Mouse (Mus musculus) limb, embryonic 10.5 days (tissue): ENCODE data around the gene 1700030K09Rik. TPM values are rescaled to one million over a fixed set of nuclear protein-coding genes. Genes with fewer than 3 reads are reported as not detected.

Experiments
- DNase-seq: peaks from one replicate; pipeline ENCODE4 v3.0.0-alpha.2; 2017; ENCODE audit warnings: low spot score
- H3K27ac ChIP-seq: fragments of 300-500 bp; sonication (generic); 2 replicates; pipeline ENCODE4 v1.5.1; 2016; ENCODE audit warnings: mild to moderate bottlenecking
- H3K27me3 ChIP-seq: fragments of 300-500 bp; sonication (generic); 2 replicates; pipeline ENCODE4 v1.6.1; 2016; ENCODE audit warnings: low read depth, mild to moderate bottlenecking; ENCODE audit not compliant: poor library complexity, severe bottlenecking
- H3K36me3 ChIP-seq: fragments of 300-500 bp; sonication (generic); 2 replicates; pipeline ENCODE4 v1.6.1; 2016; ENCODE audit warnings: mild to moderate bottlenecking, moderate library complexity
- H3K4me1 ChIP-seq: fragments of 300-500 bp; sonication (generic); 2 replicates; pipeline ENCODE4 v1.6.1; 2016
- H3K4me3 ChIP-seq: fragments of 300-500 bp; sonication (generic); 2 replicates; pipeline ENCODE4 v1.5.1; 2016; ENCODE audit warnings: mild to moderate bottlenecking, moderate library complexity
- H3K9me3 ChIP-seq: fragments of 300-500 bp; sonication (generic); replicated peaks from 2 replicates; pipeline ENCODE4 v1.6.1; 2016; ENCODE audit warnings: mild to moderate bottlenecking
- WGBS: fragments of 180-500 bp; shearing (Covaris S2); methylation state at CpG from one replicate; pipeline ENCODE4 v1.1.7; 2016; 5-methylcytosine and 5-hydroxymethylcytosine counted together
- polyA plus RNA-seq: library from polyadenylated mRNA; unstranded; fragments of >200 nt; fragmentation: Nextera tagmentation; extraction: Ambion mirVana; gene quantifications from 2 replicates; pipeline ENCODE4 v1.2.1, GENCODE M21; 2016

The 1700030K09Rik gene
- polyA plus RNA-seq, 1 experiment from 2014 or later, result 16.1 TPM

DNA sequence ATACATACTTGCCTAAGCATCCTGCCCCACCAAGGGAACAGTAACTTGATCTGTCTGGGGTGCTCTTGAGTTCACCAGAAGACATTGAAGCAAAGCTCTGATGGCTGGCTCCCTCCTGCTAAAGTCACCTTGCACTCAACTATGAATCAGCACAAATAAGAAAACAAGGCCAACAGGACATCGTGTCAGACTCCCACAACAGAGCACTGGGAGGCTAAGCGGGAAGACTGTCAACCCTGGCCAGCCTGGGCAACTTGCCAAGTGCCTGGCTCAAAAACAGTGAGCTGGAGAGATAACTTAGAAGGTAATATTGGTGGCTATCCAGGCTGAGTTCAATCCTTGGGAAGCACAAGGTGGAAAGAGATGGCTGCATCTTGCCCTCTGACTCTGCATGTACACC, 8.7 kb upstream of the 1700030K09Rik start:
- WGBS, result 72% methylated on average over 2 of the region's 2 CpGs
- H3K4me1 ChIP-seq, result no peaks in the 10 kb centered on the region
- H3K27me3 ChIP-seq, result no peaks in the 10 kb centered on the region
- H3K27ac ChIP-seq, result no peak overlapping the region
- DNase-seq, result no peak
- no peaks in the 10 kb centered on the region for H3K9me3 ChIP-seq
- no peak overlapping the region for H3K4me3 ChIP-seq
- no peaks in the 10 kb centered on the region for H3K36me3 ChIP-seq

DNA sequence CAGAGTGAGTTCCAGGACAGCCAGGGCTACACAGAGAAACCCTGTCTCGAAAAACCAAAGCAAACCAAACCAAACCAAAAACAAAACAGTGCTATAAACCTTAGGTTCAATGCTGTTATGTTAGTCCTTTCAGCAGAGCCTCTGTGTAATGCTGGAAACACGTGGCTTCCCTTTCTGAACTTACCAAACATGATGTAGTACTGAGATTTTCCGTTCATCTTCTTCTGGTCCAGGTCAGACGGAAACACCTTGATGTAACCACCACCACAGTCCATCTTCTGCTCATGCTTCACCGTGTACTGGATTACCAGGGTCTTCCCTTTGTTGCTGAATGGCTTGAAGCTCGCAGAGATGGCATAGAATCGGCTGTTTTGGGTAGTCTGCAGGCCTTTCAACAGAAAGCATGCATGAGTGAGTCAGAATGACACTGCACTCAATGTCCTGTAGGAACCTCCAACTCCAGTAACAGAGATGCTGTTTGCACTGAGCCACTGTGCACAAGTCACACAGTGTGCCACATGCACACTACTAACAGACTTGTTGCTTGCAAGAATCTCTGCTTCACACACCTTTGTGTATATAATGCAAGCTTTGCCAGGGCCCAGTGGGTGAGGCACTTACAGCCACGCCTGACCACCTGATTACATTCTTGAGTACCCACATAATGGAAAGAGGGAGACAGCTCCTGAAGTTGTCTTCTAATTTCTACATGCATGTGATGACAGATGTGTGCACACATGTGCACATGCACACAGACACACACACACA, 5.2 kb upstream of the 1700030K09Rik start:
- DNase-seq, result no peak
- no peaks in the 10 kb centered on the region for H3K9me3 ChIP-seq
- 81% methylated on average over 8 of the region's 8 CpGs for WGBS
- no peaks in the 10 kb centered on the region for H3K36me3 ChIP-seq
- H3K27me3 ChIP-seq, result no peaks in the 10 kb centered on the region
- H3K4me3 ChIP-seq, result no peak overlapping the region
- peaks cover 5% of the 10 kb centered on the region for H3K4me1 ChIP-seq
- no peak overlapping the region for H3K27ac ChIP-seq

DNA sequence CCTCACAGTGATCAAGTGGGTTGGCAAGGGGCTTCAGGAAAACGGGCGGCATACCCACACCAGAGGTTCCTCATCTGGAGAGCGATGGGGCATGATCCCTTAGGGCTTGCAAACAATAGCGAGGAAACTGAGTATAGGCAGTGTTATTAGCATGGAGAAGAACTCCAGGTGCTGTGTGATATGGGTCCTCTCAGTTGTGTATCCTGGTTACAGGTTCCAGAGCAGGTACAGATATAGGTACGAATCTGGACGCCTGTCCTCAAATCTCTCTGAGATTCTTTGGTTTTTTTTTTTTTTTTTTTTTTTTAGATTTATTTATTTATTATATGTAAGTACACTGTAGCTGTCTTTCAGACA, 292 bp downstream of the 1700030K09Rik start:
- WGBS, result 49% methylated on average over 6 of the region's 6 CpGs
- H3K36me3 ChIP-seq, result peaks cover 24% of the 10 kb centered on the region
- peak overlapping the region; percentile 83 for H3K27ac ChIP-seq
- peak overlapping the region; percentile 51 for H3K4me3 ChIP-seq
- H3K9me3 ChIP-seq, result no peaks in the 10 kb centered on the region
- no peak for DNase-seq
- H3K27me3 ChIP-seq, result no peaks in the 10 kb centered on the region
- peaks cover 7% of the 10 kb centered on the region for H3K4me1 ChIP-seq

DNA sequence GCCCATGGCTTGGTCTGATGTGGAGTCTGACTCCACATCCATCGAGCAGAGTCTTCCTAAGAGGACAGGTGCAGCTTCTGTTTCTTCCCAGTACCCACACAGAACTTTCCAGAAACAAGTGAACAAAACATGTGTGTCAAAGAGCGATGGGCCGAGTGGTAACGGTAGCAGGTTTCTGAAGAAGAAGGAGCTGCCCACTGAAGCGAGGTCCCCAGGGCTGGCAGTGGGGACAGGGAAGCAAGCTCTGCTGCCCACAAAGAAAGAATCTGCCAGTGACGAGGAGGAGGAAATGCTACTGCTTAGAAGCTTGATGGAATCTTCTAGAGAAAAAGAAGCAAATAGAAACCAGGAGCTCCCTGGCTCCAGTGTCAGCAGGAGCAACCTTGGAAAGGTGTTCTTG, 1.4 kb downstream of the 1700030K09Rik start:
- Histone ChIP-seq H3K27me3 (no peaks in the 10 kb centered on the region), H3K4me1 (peaks cover 7% of the 10 kb centered on the region), H3K27ac (no peak overlapping the region), H3K36me3 (peaks cover 35% of the 10 kb centered on the region), H3K4me3 (no peak overlapping the region), H3K9me3 (no peaks in the 10 kb centered on the region)
- DNase-seq, result no peak
- WGBS, result 93% methylated on average over 6 of the region's 6 CpGs

DNA sequence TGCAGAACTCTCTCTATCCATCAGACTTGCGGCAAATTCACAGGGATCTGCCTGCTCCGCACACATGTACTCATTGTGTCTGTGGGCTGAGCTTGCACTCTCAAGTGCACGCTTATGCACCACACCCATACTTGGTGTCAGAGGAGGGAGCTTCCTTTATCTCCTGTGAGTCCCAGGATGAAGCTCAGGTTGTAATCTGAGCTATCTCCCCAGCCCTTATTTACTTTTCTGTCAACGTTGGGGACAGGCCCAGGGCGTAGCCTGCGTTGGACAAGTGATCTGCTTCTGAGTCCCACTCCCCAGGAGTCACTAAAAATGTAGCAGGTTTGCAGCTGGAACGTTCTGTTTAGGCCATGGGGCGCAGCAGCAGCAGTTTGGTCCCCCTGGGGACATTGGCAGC, 7.8 kb downstream of the 1700030K09Rik start:
- no peaks in the 10 kb centered on the region for H3K27me3 ChIP-seq
- WGBS, result 87% methylated on average over 8 of the region's 8 CpGs
- peaks cover 85% of the 10 kb centered on the region for H3K36me3 ChIP-seq
- H3K4me1 ChIP-seq, result no peaks in the 10 kb centered on the region
- H3K4me3 ChIP-seq, result no peak overlapping the region
- no peak for DNase-seq
- H3K9me3 ChIP-seq, result 0 out of 2 replicates have a peak, but pooled peaks cover 2% of the 10 kb centered on the region
- no peak overlapping the region for H3K27ac ChIP-seq

DNA sequence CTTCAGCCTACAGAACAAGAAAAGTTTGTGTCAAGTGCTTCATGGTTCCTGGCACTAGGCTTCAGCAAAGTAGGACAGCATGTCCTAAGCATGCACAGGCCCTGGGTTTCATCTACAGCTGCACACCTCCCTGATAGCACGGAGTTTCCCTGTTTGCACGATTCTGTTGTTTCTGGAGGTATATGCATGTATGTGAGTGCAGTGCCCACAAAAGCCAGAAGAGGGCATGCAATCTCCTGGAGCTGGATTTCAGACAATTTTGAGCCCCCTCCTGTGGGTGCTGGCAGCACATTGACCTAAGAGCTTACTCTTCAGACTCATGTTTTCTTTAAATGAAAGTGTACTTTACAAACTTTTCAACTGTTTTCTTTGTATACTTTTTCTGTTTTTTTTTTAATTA, 10.2 kb downstream of the 1700030K09Rik start:
- Histone ChIP-seq H3K27me3 (no peaks in the 10 kb centered on the region), H3K27ac (no peak overlapping the region), H3K4me3 (no peak overlapping the region), H3K9me3 (0 out of 2 replicates have a peak, but pooled peaks cover 2% of the 10 kb centered on the region), H3K4me1 (no peaks in the 10 kb centered on the region), H3K36me3 (peaks cover 86% of the 10 kb centered on the region)
- no peak for DNase-seq
- 95% methylated on average over 2 of the region's 2 CpGs for WGBS

DNA sequence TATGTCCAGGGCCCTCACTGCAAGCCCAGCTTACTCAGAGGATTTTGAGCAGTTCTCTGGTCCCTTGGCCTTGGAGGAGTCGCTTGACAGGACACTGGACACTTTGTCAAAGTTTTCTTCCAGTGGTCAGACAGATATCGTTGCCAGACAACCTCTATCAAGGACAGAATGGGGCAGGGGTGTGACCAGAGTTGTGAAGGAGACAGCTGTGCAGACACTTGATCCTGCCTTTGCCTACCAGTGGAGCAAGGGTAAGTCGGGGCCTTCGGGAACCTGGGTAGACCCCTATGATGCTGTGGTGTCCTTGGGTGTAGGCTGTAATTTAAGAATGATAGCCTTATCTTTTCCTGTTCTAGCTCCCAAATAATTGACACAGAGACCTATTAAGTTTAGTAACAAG, 11.6 kb downstream of the 1700030K09Rik start:
- H3K4me3 ChIP-seq, result no peak overlapping the region
- H3K27me3 ChIP-seq, result no peaks in the 10 kb centered on the region
- 0 out of 2 replicates have a peak, but pooled peaks cover 2% of the 10 kb centered on the region for H3K9me3 ChIP-seq
- 92% methylated on average over 4 of the region's 4 CpGs for WGBS
- H3K27ac ChIP-seq, result no peak overlapping the region
- no peak for DNase-seq
- no peaks in the 10 kb centered on the region for H3K4me1 ChIP-seq
- peaks cover 86% of the 10 kb centered on the region for H3K36me3 ChIP-seq

DNA sequence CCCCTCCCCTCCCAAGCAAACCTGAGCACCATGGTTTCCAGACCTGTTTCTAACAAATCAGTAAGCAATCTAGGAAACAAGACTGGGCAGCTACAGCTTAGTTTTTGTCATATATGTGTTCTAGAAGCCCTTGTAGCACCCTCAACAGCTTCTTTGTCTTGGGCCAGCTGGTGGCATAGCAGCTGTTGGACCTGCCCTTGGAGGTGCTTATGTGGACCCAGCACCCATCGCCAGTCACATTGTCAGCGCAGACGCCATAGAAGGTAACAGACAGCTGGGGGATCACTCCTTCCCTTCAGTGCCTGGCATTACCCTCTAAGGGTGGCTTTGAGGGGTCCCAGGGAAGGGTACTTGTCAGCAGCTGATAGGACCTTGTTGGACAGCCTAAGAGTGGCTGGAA, 14.1 kb downstream of the 1700030K09Rik start:
- peaks cover 89% of the 10 kb centered on the region for H3K36me3 ChIP-seq

DNA sequence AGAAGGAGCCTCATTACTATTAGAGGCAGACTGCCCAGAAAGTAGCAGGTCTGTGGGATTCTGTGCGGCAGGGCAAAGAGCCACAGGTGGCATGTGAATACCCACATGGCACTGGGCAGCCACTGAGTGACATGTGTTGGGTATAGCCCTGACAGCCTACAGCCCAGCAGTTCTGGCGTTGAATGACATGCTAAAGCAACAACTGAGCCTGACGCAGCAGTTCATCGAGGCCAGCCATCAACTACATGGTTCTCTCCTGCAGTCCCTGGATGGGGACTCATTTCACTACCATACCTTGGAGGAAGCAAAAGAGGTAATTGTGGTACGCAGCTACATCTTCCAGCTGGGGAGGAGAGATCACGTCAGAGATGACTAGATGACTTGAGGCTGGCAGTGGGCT, 14.8 kb downstream of the 1700030K09Rik start:
- 0 out of 2 replicates have a peak, but pooled peaks cover 2% of the 10 kb centered on the region for H3K9me3 ChIP-seq
- no peak overlapping the region for H3K27ac ChIP-seq
- H3K4me3 ChIP-seq, result no peak overlapping the region
- H3K36me3 ChIP-seq, result peaks cover 89% of the 10 kb centered on the region
- H3K27me3 ChIP-seq, result no peaks in the 10 kb centered on the region
- no peak for DNase-seq
- H3K4me1 ChIP-seq, result no peaks in the 10 kb centered on the region
- WGBS, result 88% methylated on average over 6 of the region's 6 CpGs

More for the DNA sequence above, 14.1 kb downstream of the 1700030K09Rik start:
- H3K9me3 ChIP-seq, result 0 out of 2 replicates have a peak, but pooled peaks cover 2% of the 10 kb centered on the region
- H3K27me3 ChIP-seq, result no peaks in the 10 kb centered on the region
- no peak overlapping the region for H3K27ac ChIP-seq
- no peak overlapping the region for H3K4me3 ChIP-seq
- DNase-seq, result no peak
- no peaks in the 10 kb centered on the region for H3K4me1 ChIP-seq
- 98% methylated on average over 3 of the region's 3 CpGs for WGBS

DNA sequence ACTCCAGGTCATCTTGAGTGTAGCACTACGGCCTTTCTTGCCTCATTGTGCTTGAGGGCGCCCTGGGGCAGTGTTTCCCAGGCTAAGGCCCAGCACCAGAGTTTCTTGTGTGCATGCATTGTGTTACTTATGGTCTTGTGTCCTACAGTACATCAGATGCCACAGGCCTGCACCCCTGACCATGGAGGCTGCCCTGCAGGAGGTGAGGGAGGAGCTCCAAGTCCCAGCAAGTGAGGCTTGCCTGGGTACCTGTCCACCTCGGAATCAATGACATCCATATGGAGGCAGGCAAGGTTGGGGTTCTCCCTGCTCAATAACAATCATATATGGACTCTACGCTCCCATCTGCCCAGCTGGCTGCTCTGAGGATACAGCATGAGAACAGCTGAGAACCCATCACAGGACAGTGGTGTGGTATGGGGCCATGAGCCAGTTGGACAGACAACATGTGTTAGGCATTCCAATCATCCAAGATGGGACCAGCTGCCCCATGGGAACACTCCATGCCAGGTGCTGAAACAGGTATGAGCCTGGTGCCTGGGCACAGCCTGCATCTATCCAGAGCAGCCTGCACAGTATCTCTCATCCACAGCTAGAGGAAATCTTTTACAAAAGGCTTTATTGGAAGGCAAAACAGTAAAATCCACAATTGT, 16.3 kb downstream of the 1700030K09Rik start:
- Histone ChIP-seq H3K27me3 (no peaks in the 10 kb centered on the region), H3K4me3 (no peak overlapping the region), H3K9me3 (no peaks in the 10 kb centered on the region), H3K27ac (no peak overlapping the region), H3K36me3 (peaks cover 89% of the 10 kb centered on the region), H3K4me1 (no peaks in the 10 kb centered on the region)
- WGBS, result 92% methylated on average over 4 of the region's 4 CpGs
- DNase-seq, result no peak

DNA sequence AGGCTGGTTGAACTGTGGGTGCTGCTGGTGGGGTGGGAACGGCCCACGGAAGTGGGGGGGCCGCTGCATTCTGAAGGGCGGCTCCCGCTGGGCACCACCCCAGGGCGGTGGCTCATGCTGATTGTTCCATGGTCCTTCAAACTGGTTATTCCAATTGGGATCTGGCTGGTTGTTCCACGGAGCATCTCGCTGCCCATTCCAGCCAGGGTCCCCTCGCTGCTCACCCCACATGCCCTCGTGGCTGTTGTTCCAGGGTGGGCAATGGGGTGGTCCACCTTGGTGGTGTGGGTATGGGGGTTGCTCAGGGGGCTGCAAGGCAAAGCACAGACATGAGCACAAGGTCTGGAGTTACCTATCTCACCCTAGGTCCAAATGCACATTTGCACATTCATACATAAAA, 20.5 kb downstream of the 1700030K09Rik start:
- Histone ChIP-seq H3K27me3 (no peaks in the 10 kb centered on the region), H3K4me1 (no peaks in the 10 kb centered on the region), H3K9me3 (no peaks in the 10 kb centered on the region), H3K27ac (no peak overlapping the region), H3K36me3 (peaks cover 100% of the 10 kb centered on the region), H3K4me3 (no peak overlapping the region)
- 96% methylated on average over 10 of the region's 10 CpGs for WGBS
- DNase-seq, result no peak

DNA sequence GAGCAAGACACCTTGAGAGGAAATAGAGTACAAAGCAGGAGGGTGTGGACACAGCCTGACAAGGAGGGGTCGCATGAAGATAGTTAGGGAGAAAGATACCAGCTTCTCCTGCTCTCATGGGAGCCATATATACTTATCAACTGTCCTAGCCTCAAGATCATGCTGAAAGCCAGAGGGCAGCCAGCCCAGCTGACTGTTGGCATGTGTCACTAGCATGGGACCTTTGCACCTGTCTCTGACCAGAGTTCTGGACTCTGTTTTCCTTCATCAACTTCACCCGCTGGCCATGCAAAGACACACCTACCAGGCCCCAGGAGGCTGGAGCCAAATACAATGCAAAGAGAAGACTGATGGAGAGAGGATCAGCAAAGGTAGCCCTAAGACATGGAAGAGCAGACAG, 25.6 kb downstream of the 1700030K09Rik start:
- Histone ChIP-seq H3K36me3 (peaks cover 93% of the 10 kb centered on the region), H3K27ac (no peak overlapping the region), H3K9me3 (no peaks in the 10 kb centered on the region), H3K27me3 (no peaks in the 10 kb centered on the region), H3K4me3 (no peak overlapping the region), H3K4me1 (peaks cover 6% of the 10 kb centered on the region; the same call in 1 of the 2 replicates)
- no peak for DNase-seq
- WGBS, result 90% methylated on average over 2 of the region's 2 CpGs

DNA sequence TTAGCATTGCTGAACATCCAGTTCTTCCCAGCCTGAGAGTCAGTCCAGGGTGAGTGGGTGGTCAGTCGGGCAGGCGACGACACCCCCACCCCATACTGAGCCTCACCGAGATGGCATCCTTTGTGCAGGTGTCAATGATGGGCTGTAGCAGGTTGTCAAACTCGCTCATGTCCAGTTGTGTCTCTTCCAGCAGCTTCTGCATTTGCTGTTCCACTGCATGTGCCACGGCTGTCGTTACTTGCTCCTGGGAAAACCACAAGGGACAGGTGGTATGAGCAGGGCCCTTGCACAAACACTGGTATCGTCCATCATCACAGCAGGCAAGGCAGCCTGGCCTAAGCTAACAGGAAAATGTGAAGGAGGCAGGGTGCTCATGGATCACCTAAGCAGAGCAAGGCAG, 26.3 kb downstream of the 1700030K09Rik start:
- peaks cover 6% of the 10 kb centered on the region; the same call in 1 of the 2 replicates for H3K4me1 ChIP-seq
- no peak for DNase-seq
- no peak overlapping the region for H3K4me3 ChIP-seq
- no peaks in the 10 kb centered on the region for H3K27me3 ChIP-seq
- 96% methylated on average over 8 of the region's 8 CpGs for WGBS
- peaks cover 86% of the 10 kb centered on the region for H3K36me3 ChIP-seq
- no peak overlapping the region for H3K27ac ChIP-seq
- no peaks in the 10 kb centered on the region for H3K9me3 ChIP-seq
